Mouse (Mus musculus): ENCODE results near the gene Pik3ca.

Gene Pik3ca

DNA sequence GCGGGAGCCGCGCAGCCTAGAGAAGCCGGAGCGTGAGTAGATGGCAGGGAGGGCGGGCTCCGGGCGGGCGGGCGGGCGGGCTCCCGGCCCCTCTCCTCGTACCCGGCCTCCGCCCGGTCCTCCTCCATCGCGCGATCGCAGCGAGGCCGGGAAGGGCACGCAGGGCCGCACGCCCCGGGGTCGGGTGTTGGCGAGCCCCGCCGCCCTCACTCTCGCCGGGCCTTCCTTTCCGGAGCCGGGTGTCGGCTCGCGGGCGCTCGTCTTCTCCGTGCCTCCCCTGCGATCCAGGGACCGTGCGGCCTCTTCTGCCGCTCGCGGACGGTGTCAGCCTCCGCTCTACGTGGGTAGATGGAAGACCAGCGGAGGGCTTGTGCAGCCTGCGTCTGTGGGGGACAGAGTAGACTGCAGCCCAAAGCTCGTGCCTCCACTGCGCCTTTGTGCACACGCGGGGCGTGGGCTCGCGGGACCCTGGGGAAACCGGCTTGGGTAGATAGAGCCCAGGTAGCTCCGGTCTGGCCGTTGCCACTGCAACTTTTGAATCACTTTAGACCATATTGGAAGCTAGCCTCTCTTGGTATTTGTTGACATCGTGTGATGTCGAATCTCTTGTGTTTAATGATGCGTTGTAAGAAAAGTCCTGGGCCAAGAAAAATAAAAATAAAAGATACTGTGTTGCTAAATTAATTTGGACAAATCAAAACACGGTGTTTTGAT is at the start of gene Pik3ca:
Pik3ca (plus strand) TSS at position 211 of the 714 bp plus-strand sequence.
- DNase-seq (ENCODE audit: low spot score in 2 of 2): peak; percentile 34 to 59

DNA sequence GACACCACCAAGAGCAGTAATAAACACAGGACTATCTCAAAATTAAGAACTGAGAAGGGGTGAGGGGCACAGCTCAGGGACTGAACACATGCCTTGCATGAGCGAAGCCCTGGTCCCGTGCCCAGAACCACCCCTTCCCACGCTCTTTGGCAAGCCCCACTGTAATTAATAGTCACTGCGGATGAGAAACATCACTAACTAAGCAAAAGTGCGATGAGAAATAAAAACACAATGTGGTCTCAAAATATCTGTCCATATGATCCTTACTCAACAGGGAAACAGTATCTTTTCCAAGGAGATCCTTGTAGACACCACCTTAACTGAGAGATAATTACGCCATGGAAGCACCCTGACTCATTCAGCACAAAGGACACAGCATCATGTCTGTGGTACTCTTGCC is 49.6 kb upstream of the Pik3ca start:
- DNase-seq (ENCODE audit: low spot score in 2 of 2): peak; percentile 39 to 57

DNA sequence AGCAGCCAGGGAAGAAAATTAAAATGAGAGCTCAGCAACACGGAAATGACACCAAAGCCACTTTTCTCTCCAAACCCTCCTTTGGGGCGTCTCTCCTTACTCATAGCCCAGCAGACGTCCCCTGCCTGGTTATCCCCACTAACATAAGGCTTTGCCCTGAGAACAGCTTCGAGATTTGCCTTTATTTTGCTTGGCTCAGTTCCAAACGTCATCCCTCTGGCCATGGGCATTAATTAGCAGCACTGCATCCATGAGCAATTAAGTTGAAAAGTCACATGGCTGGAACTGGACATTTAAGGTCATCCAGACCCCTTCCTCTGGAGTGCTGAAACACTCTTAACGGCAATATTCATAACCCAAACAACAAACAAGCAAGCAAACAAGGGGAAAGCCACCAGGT is 36.2 kb upstream of the Pik3ca start:
- no peak for DNase-seq (ENCODE audit: low spot score in 2 of 2)

DNA sequence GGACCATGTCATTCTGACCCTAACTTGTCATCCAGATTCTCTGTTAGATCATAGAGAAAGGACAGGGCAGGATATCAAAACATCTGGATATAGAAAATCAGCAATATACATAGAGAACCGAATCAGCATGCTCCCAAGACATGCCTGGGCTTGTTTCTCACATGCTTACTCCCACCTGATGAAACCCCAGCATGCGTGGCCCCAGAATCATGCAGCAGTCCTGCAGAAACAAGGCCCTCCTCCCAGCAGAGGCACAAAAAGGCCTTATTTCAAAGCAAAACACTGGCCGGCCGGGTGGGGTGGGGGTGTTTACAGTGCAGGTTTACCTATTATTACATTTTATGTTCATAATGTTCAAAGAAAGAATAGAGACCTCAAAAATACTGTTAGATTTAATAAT is 33.3 kb upstream of the Pik3ca start:
- DNase-seq (ENCODE audit: low spot score in 2 of 2): no peak

DNA sequence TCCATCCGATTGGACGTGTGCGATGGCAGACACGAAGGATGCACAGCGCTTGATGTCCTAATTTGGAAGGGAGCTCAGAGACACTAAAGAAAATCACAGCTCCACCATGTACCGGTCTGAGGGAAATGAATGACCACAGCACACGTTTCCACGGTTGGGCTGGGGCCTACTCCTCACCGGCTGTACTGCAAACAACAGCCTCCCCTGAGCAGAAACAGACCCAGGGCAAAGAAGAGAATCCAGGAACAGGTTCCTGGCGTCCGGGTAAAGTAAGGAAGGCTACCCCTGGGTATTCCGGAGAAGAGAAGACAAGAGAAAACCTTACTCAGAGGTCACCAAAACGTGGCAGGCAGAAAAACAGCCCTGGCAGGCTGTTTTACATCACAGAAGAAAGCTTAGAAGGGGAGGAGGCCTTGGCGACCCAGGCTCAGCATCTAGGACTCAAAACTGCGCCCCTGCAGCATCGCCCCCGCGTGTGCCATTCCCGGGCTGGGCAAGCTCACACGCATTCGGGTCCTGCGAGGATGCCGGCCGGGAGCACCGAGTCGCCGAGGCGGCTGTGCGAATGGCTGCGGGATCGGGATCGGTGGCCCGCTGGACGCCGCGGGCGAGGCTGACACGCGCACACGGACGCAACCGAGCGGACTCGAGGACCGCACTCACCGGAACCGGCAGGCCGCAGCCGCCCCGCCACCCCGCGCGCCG is 32.5 kb upstream of the Pik3ca start:
- DNase-seq (ENCODE audit: low spot score in 2 of 2): peak; percentile 22 to 33

DNA sequence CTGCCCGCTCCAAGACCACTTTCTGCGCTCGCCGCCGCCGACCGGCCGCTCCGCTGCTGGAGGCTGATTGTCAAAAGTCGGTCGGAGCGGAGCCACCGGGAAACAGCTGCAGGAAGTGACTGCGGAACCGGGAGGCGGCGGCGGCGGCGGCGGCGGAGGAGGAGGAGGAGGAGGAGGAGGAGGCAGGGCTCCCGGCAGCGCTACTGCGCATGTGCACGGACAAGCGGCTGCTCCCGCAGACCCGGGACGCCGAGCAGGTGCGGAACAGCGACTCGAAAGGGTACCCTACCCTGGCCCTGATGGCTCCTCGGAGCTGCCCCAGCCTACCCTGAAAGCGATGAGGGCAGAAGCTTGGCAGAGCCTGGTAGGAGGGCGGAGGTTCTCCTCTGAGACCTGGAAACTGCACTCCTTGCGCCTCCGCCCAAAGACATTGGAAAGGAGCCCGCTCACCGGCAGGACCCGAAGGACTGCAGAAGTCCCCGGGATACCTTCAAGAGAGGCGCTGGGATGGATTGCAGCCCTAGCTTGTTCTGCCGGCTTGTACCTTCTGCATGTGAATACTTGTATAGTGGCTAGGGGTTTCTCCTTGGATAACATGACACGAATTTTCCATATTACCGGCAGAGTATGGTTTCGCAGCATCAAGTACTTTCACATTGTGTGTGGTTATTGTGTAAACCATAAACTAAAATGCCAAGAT is 31.8 kb upstream of the Pik3ca start, which contains the start of gene Zmat3:
Zmat3 (minus strand) TSS at position 469 of the 700 bp plus-strand sequence.
- DNase-seq (ENCODE audit: low spot score in 2 of 2): peak; percentile 64 to 80

DNA sequence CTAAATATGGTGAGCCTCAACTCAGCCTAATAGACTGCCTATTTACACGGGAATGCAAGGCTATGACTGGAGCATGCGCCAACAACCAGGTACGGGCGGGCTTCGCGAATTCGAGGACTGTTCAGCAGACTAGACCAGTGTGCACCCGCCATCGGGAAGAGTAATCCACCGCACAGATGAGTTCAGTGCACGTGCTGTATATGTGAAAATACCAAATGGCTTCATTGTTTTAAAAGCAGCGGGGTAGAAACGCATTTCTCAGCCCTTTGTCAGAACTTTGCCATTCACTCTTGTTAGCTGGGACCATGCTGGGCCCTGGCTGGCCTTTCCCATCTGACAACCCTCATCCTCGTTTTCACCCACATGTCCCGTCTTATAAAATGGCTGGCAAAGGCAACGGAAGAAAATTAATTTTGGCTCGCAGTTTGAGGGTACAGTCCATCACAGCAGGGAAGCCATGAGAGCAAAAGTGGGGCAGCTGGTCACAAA is 31.2 kb upstream of the Pik3ca start:
- peak in 1 of 2 experiments; percentile 20 for DNase-seq (ENCODE audit: low spot score in 2 of 2)

DNA sequence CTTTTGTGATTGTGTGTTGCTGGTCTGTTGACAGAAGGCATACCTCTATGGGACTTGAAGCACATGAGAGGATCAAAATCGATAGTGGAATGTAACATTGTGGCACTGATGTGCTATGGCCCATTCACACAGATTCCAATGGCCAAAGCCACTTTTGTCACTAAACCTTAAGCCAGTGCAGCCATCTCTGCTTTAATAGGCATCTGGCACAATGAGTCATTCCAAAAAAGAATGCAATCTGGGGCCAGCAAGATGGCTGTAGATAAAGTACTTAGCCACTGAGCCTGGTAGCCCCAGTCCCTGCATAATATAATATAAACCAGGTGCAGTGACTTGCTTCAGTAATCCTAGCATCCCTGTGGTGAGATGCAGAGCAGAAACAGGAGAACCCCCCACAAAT is 30.0 kb upstream of the Pik3ca start:
- no peak for DNase-seq (ENCODE audit: low spot score in 2 of 2)

DNA sequence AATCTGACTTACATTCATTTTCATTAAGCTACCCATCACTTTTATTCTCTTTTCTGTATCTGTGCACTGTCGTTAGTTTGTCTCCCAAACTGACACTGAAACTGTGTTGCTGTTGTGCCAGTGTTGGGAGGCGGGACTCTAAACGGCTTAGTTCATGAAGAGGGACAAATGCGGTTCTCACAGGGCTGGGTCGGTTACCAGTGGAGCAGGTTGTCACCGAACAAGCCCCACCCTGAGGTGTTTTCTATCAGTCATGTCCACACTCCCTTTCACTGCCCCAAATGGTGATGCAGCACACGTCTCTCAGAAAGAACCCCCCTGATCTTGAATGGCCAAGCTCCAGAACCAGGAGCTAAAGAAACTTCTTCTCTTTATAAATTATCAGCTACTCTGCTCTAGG is 25.5 kb upstream of the Pik3ca start:
- no peak for DNase-seq (ENCODE audit: low spot score in 2 of 2)

DNA sequence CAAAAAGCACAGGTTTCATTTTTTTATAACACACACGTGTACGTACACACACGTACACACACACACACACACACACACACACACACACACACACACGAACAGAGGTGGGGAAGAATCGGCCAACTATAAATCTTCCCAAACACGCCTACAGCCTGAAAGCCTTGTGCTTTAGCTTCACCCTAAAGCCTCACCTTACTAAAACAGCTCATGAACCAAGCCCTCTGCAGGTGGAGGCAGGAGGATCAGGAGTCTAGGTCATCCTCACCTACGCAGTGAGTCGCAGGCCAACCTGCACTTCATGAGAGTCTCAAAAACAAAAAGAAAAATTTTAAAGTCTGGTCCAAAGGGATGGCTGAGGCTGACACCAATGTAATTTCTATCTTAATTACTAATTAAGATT is 25.0 kb upstream of the Pik3ca start:
- DNase-seq (ENCODE audit: low spot score in 2 of 2): no peak

DNA sequence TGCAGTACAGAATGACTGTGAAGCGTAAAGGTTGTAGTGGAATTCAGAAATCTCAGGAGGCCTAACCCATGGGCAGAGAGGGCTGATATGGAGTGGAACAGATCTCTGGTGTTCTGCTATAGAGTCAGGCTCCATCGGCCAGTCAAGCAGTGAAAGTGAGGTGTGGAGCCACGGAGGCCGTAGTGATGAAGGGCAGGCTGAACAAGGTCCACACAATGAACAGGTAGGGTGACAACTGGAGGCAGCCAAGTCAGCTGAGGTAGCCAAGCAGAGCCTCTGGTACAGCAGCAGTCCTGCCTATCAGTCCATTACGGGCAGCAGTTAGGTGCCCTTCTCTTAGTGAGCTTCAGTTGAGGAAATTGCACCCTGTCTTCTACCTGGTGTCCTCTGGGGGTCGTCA is 24.2 kb upstream of the Pik3ca start:
- no peak for DNase-seq (ENCODE audit: low spot score in 2 of 2)

DNA sequence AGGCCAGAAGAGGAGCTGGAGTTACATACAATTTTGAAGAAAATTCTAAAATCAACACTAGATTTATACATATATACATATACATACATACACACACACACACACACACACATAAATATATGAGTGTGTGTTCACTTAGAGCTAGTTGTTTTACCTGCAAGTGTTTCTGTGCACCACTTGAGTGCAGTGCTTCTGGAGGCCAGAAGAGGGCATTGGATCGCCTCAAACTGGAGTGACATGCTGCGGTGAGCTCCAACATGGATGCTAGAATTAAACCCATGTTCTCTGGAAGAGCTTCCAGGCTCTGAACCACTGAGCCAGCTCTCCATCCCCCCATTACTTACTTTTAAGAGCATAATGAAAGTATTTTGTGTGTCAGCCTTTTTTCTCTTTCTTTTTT is 17.6 kb upstream of the Pik3ca start:
- no peak for DNase-seq (ENCODE audit: low spot score in 2 of 2)

DNA sequence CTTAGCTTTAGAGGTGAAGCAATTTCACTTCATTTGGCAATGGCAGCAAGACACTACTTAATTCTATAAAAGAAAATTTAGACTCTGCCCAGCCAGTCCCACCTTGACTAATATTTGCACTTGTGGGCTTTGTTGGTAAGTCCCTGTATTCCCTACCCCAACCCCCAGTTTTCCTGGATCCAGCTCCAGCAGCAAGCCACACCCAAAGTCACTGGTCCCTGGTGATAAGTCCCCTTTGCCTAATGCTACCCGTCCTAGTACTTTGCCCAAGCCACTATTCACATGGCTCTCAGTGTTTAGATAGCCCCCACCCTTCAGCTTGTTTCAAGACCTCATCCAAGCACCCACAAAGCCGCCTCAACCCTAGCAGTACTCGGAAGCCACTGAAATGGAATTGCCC is 15.9 kb upstream of the Pik3ca start:
- DNase-seq (ENCODE audit: low spot score in 2 of 2): no peak

DNA sequence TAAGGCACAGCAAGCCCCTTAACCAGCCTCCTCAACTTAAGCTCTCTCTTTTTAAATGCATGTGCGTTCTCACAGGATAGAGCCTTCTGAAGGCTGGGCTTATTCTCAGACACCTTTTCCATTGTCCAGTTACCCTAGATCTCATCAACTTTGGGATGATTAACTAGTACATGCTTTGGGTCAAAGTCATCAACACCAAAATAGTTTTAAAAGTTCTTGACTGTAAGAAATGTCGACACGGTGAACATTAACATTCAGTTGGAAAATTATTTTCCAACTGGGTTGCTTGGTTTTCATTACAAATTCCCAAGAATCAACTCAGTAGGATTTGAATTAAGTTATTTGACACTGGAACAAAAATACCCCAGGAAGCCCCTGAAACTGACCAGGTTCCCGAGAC is 4.6 kb upstream of the Pik3ca start:
- no peak for DNase-seq (ENCODE audit: low spot score in 2 of 2)

DNA sequence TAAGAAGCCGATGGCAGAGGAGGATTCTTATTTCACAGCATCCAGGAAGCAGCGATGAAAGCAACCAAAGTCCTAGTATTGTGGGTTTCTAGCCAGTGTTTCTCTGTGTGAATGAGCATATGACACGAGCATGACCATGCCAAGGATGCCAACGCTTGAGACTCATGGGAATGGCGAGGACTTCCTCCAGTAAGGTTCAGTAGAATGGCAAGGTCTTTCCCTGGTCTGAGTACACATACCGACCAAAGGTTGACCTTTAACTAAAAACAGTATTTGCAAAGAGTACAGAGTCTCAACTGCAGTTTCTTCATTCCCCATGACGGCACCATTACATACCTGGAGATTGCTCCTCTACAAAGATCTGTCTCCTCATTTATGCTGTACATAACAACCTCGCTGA is 3.5 kb upstream of the Pik3ca start:
- no peak for DNase-seq (ENCODE audit: low spot score in 2 of 2)

DNA sequence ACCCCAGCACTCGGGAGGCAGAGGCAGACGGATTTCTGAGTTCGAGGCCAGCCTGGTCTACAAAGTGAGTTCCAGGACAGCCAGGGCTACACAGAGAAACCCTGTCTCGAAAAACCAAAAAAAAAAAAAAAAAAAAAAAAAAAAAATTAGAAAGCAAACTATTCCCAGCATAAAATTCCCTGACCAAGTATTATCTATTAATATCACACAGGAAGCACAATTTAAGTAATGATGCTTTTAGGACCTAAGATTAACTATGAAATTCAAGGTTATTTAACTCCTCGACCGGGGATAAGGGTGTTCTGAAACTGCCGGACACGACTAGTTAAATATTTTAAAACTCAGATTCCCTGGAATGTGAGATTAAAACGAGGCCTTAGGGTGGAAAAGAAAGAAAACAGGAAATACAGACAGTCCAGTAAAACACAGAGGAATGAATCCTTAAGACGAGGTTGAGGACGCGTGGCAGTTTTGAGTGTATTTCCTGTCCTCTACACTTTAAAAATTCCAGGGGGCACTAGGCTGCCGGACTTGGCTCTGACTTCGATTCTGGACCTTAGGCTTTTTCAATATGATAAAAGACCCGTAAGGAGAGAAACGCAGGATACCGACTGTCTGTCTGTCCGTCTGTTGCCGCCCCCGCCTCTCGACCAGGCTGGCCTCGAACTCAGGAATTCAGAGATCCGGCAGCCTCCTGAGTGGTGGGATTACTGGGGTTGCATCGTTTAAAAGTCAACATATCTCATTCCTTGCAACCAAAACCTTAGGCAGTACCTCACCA is 1.5 kb upstream of the Pik3ca start:
- peak; percentile 24 to 39 for DNase-seq (ENCODE audit: low spot score in 2 of 2)

DNA sequence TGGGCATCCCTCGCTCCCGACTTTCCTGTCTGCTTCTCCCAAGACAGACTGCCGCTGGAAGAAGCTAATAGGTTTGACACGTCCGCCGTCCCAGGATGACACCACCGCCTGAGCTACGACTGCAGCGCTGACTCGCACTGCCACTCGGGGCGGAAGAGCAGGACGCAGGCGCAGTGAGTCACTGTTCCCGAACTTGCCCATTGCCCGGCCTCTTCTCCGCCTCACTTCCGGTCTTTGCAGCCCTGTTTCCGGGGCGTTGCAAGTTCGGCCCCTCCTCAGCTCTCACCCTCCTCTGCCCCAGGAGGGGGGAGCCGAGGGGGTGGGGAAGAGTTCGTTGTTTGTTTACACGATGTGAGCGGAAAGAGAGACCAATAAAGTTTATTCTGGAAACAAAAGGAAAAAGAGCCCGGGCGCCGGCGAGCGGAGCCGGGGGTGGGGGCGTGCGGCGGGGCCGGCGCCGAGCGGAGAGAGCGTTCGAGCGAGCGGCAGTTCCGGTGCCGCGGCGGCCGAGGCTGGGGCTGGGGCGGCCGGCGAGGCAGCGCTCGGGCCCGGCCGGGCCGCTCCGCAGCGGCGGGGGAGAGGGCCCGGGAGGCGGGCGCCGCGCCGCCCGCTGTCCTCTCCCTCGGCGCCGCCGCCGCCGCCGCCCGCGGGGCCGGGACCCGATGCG is 544 bp upstream of the Pik3ca start:
- peak; percentile 96 to 97 for DNase-seq (ENCODE audit: low spot score in 2 of 2)

DNA sequence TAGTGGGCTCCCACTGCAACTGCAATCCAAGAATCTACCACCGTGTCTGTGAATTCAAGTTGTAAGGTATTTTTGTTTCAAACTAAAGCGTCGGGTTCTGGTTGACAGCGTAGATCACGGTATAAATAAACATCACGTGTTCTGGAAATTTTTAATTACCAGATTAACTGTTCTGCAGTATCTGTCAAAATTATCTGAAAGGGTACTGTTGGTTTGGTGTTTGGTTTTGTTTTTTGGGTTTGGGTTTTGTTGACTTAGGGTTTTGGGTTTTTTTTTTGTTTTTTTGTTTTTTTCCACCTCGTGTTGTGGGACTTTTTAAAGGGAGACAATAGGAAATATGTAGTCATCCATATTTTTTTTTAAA is 686 bp downstream of the Pik3ca start:
- DNase-seq (ENCODE audit: low spot score in 2 of 2): no peak

DNA sequence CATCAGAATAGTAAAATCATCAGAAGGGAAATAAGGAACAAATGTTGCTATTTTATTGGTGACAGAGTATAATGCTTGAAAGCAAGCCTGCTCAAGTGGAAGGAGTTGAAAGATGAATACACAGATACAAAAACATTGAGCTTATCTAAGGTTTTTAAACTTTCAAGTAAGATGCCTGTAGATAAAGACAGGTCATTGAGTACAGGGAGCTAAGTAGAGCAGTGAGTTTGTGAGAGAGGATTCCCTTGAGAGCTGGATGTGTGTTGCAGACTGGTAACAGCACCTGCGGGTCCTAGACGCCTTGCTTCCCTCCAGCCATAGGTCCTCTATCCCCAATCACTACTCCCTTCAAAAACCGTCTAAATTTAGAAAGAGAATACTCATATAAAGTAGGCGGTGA is 1.2 kb downstream of the Pik3ca start:
- DNase-seq (ENCODE audit: low spot score in 2 of 2): no peak

DNA sequence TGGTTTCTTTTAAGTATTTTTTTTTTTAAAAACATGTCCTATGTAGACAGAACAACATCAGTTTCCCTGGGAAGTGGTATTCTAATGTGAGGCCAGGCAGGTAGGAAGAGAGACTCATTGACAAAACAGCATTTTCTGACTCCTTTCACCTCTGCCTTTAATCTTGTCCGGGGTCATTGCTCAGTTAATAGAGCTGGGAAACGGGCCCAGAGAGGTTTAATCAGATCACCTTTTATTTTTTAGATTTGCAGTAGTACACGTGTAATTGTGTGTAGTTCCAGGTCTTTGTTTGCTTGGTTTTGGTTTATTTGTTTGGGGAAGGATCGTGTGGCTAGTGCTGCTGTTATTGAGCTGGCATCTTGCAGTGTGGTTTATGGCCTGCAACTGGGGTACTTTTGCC is 1.9 kb downstream of the Pik3ca start:
- DNase-seq (ENCODE audit: low spot score in 2 of 2): no peak

DNA sequence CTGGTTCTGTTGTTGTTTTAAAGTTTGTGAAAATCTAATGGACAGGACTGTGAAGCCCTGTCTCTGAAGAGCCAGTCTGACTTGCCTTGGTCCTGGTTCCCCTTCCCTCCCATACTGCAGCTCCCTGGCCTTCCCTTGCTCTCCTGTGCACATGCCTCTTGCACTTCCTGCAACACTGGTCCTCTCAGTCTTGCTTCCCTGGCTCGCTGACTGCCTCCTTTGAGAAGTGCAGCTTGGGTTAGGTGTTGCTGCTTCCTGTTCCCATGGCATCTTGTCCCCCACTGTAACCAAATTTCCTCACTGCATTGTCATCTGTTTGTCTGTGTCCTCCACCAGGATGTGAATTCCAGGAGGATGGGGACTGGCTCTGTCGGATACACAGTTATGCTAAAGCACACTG is 2.5 kb downstream of the Pik3ca start:
- no peak for DNase-seq (ENCODE audit: low spot score in 2 of 2)
